Mouse (Mus musculus) neural tube, embryonic 14.5 days (tissue): ENCODE measurements around the gene Efna1. TPM values are rescaled to one million over a fixed set of nuclear protein-coding genes. Genes with fewer than 3 reads are reported as not detected.

Experiments used
- ATAC-seq: fragments of 200-750 bp; cut with Nextera tagmentation; 2 replicates; pipeline ENCODE4 v1.8.0; 2017; ENCODE audit warnings: low read depth, mild to moderate bottlenecking, moderate TSS enrichment, moderate library complexity
- H3K27ac ChIP-seq: fragments of 300-500 bp; sonication (generic); 2 replicates; pipeline ENCODE4 v1.5.1; 2014; ENCODE audit warnings: low read depth, mild to moderate bottlenecking, control low read depth, low read length, moderate library complexity, mixed read lengths
- H3K27me3 ChIP-seq: fragments of 300-500 bp; sonication (generic); 2 replicates; pipeline ENCODE4 v1.6.1; 2014; ENCODE audit warnings: low read length; ENCODE audit not compliant: control insufficient read depth, insufficient read depth
- H3K36me3 ChIP-seq: fragments of 300-500 bp; sonication (generic); 2 replicates; pipeline ENCODE4 v1.6.1; 2014; ENCODE audit warnings: low read length, mixed read lengths; ENCODE audit not compliant: control insufficient read depth, insufficient read depth
- H3K4me1 ChIP-seq: fragments of 300-500 bp; sonication (generic); 2 replicates; pipeline ENCODE4 v1.6.1; 2014; ENCODE audit warnings: low read length; ENCODE audit not compliant: control insufficient read depth, insufficient read depth
- H3K4me2 ChIP-seq: fragments of 300-500 bp; sonication (generic); 2 replicates; pipeline ENCODE4 v1.6.1; 2014; ENCODE audit warnings: mild to moderate bottlenecking, low read depth, low read length, control low read depth
- H3K4me3 ChIP-seq: fragments of 300-500 bp; sonication (generic); 2 replicates; pipeline ENCODE4 v1.5.1; 2014; ENCODE audit warnings: low read depth, low read length, control low read depth, mixed read lengths
- H3K9ac ChIP-seq: fragments of 300-500 bp; sonication (generic); replicated peaks from 2 replicates; pipeline ENCODE4 v1.6.1; 2014; ENCODE audit warnings: low read depth, mild to moderate bottlenecking, control low read depth, low read length, mixed read lengths
- H3K9me3 ChIP-seq: fragments of 300-500 bp; sonication (generic); 2 replicates; pipeline ENCODE4 v1.6.1; 2016; ENCODE audit warnings: low read length; ENCODE audit not compliant: control insufficient read depth
- WGBS: fragments of 180-500 bp; shearing (Covaris S2); extraction: QIAGEN DNeasy Blood & Tissue Kit; methylation state at CpG from one replicate; pipeline ENCODE4 v1.1.7; 2014; 5-methylcytosine and 5-hydroxymethylcytosine counted together
- polyA plus RNA-seq: library from polyadenylated mRNA; unstranded; fragments of >200 nt; fragmentation: Nextera tagmentation; extraction: Ambion mirVana; gene quantifications from 2 replicates; pipeline ENCODE4 v1.2.1, GENCODE M21; 2014

Gene Efna1
- polyA plus RNA-seq, 1 experiment from 2014 or later = 6.8 TPM

GRCm38 (mm10) chr3:89260211-89260610 is 20.7 kb downstream of the Efna1 start:
- no peak for ATAC-seq
- Histone ChIP-seq H3K9me3 (no peaks in the 10 kb centered on the region), H3K27ac (no peak overlapping the region), H3K9ac (no peak overlapping the region), H3K4me1 (no peaks in the 10 kb centered on the region), H3K4me2 (no peak overlapping the region), H3K4me3 (no peak overlapping the region), H3K27me3 (no peaks in the 10 kb centered on the region), H3K36me3 (no peaks in the 10 kb centered on the region)
- 83% methylated on average over 3 of the region's 3 CpGs for WGBS

DNA sequence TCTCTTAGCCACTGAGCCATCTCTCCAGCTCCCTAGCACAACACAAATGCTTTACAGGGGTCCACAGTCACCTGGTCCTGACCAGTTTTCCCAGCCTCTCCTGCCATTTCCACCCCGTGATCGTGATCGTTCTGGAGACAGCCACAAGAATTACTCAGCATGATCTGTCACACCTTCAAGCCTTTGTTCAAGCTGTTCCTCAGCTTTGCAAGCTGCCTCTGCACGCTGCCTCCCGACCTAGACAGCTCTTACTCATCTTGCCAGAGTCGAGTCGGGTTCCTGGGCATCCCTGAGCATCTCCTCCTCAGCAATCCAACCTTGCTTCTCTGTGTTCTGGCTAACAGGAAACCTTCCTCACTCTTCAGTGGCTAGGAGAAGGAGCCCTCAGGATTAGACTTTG is 21.9 kb downstream of the Efna1 start, which contains the start of gene Dpm3:
TSS of gene Dpm3 (plus strand) at position 283 of the 400 bp plus-strand sequence.
- 55% methylated on average over 7 of the region's 7 CpGs for WGBS
- Histone ChIP-seq H3K36me3 (no peaks in the 10 kb centered on the region), H3K4me1 (no peaks in the 10 kb centered on the region), H3K27me3 (no peaks in the 10 kb centered on the region), H3K9me3 (no peaks in the 10 kb centered on the region), H3K4me2 (no peak within 1 kb of the TSS), H3K4me3 (no peak within 1 kb of the TSS), H3K9ac (no peak within 1 kb of the TSS), H3K27ac (no peak within 1 kb of the TSS)
- no peak for ATAC-seq

- no peaks in the 10 kb centered on the region for H3K36me3 ChIP-seq
- H3K27ac ChIP-seq = no peak overlapping the region
- no peak overlapping the region for H3K4me3 ChIP-seq
- ATAC-seq = no peak
- H3K4me2 ChIP-seq = no peak overlapping the region
- H3K9me3 ChIP-seq = no peaks in the 10 kb centered on the region
- no peak overlapping the region for H3K9ac ChIP-seq
- WGBS = 83% methylated on average over 5 of the region's 5 CpGs
- no peaks in the 10 kb centered on the region for H3K27me3 ChIP-seq
- peaks cover 5% of the 10 kb centered on the region; the same call in 1 of the 2 replicates for H3K4me1 ChIP-seq
Observed at GRCm38 (mm10) chr3:89256177-89256576, 24.8 kb downstream of the Efna1 start.

DNA sequence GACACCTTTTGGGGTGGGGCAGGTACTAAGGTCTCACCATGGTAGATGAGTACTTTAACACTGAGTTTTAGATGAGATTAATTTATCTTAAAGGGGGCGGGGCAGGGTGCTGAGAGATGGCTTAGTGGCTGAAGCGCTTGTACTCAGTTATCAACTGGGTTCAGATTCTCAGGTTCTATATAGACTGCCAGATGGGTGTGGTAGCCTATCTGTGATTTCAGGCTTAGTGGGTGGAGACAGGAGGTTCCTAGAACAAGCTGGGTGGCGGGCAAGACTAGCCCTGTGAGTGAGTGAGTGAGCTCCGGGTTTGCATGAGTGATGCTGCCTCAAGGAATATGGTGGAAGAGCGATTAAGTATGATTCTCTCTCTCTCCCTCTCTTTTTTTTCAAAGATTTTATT is 25.9 kb downstream of the Efna1 start:
- no peaks in the 10 kb centered on the region for H3K9me3 ChIP-seq
- no peak for ATAC-seq
- H3K9ac ChIP-seq = no peak overlapping the region
- no peak overlapping the region for H3K4me2 ChIP-seq
- no peaks in the 10 kb centered on the region for H3K27me3 ChIP-seq
- no peak overlapping the region for H3K4me3 ChIP-seq
- WGBS = 96% methylated on average over 5 of the region's 5 CpGs
- no peak overlapping the region for H3K27ac ChIP-seq
- H3K36me3 ChIP-seq = no peaks in the 10 kb centered on the region
- H3K4me1 ChIP-seq = peaks cover 7% of the 10 kb centered on the region; the same call in 1 of the 2 replicates

DNA sequence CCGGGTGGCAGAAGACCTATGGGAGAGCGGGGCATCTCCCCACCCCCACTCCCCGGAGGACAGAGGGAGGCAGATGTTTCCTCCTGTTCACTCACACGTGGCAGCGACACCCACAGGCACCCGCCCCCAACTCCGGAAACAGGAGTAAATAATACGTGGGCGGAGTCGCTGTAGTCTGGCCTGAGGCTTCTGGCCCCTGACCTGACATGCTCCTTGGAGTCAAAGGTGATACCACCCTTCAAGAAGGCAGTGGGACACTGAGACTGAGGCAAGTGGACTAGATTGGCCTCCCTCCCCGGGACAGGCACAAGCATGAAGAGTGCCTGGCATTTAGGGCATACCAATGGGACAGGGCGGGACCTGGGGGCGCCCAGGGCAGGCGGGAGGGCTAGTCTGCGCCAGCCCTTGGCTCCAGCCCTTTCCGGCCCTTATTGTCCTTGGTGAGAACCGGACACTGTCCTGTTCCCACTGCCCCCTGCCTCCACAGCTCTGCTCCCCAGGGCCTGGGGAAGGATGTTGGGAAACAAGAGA is 29.5 kb downstream of the Efna1 start:
- peak overlapping the region; percentile 33; the same call in 1 of the 2 replicates for H3K4me2 ChIP-seq
- no peak overlapping the region for H3K4me3 ChIP-seq
- no peak overlapping the region for H3K9ac ChIP-seq
- peak; percentile 5; the same call in 1 of the 2 replicates for ATAC-seq
- no peaks in the 10 kb centered on the region for H3K27me3 ChIP-seq
- 4% methylated on average over 17 of the region's 17 CpGs for WGBS
- H3K27ac ChIP-seq = no peak overlapping the region
- H3K4me1 ChIP-seq = peaks cover 15% of the 10 kb centered on the region; the same call in 1 of the 2 replicates
- no peaks in the 10 kb centered on the region for H3K36me3 ChIP-seq
- H3K9me3 ChIP-seq = no peaks in the 10 kb centered on the region

DNA sequence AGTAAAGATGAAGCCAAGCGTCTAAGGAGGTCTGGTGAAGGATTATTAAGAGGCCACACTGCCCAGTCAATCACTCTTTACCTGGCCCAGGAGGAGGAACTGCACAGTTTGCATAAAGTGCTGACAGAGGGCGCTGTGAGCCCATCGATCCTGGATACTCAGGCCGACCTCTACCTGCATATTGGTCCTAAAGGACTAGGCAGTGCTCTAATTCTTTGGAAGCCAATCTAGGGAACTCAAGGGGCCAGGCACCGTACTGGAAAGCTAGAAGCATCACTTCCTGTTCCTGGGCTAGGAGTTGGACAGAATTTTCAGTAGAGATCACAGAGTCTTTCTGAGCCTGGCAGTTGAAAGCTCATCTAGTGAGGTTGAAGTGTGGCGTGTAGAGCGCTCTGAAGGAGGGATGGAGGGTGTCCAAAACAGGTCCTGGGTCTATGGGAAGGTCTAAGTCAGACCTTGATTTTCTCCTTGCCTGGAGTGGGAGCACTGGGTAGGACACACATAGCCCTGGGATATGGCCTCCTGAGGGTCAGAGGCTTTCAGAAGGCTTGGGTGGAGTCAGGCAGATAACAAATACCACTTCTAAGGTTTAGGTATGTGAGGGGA is 30.4 kb downstream of the Efna1 start:
- H3K9ac ChIP-seq = no peak overlapping the region
- peaks cover 15% of the 10 kb centered on the region; the same call in 1 of the 2 replicates for H3K4me1 ChIP-seq
- no peak overlapping the region for H3K4me2 ChIP-seq
- no peaks in the 10 kb centered on the region for H3K27me3 ChIP-seq
- 25% methylated on average over 7 of the region's 7 CpGs for WGBS
- H3K9me3 ChIP-seq = no peaks in the 10 kb centered on the region
- H3K36me3 ChIP-seq = no peaks in the 10 kb centered on the region
- no peak overlapping the region for H3K4me3 ChIP-seq
- H3K27ac ChIP-seq = no peak overlapping the region
- ATAC-seq = no peak

- peaks cover 4% of the 10 kb centered on the region; the same call in 1 of the 2 replicates for H3K36me3 ChIP-seq
- ATAC-seq = no peak
- peaks cover 31% of the 10 kb centered on the region for H3K4me1 ChIP-seq
- H3K27me3 ChIP-seq = no peaks in the 10 kb centered on the region
- WGBS = 88% methylated on average over 4 of the region's 4 CpGs
- H3K4me2 ChIP-seq = peak overlapping the region; percentile 93
- H3K27ac ChIP-seq = no peak overlapping the region
- H3K9ac ChIP-seq = no peak overlapping the region
- H3K4me3 ChIP-seq = peak overlapping the region; percentile 42; the same call in 1 of the 2 replicates
- no peaks in the 10 kb centered on the region for H3K9me3 ChIP-seq
Observed at GRCm38 (mm10) chr3:89247466-89247865, 33.5 kb downstream of the Efna1 start.

GRCm38 (mm10) chr3:89246261-89247100 is 34.5 kb downstream of the Efna1 start, which contains the start of gene Trim46:
Trim46 (minus strand) TSS chr3:89246309.
- Histone ChIP-seq H3K4me1 (peaks cover 30% of the 10 kb centered on the region), H3K4me3 (peak within 1 kb of the TSS; percentile 42), H3K27ac (peak within 1 kb of the TSS; percentile 94), H3K36me3 (peaks cover 10% of the 10 kb centered on the region), H3K27me3 (no peaks in the 10 kb centered on the region), H3K9me3 (no peaks in the 10 kb centered on the region), H3K4me2 (peak within 1 kb of the TSS; percentile 93), H3K9ac (peak within 1 kb of the TSS; percentile 70)
- ATAC-seq = peak; percentile 64
- under 1% methylated on average over 41 of the region's 42 CpGs for WGBS
